Mouse (Mus musculus): ENCODE measurements around the gene Msl2.

The Msl2 gene

DNA sequence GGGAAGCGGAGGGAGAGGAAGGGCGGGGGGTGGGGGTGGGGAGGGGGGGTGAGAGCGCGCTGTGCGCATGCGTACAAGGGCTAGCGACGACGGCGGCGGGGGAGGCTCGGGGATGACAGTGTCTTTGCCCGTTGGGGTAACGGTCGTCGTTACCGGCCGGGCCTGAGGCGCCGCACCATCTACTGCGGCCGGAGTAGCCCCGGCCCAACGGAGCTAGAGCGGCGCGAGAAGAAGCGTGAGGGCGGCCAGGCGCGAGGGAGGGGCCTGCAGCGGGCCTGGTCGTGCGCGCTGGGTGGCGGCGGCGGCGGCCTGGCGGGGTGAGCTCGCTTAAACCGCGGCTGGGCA is at the start of gene Msl2:
Msl2 (plus strand) TSS at position 115 of the 345 bp plus-strand sequence.
- DNase-seq (ENCODE audit: low spot score), result no peak

GRCm38 (mm10) chr9:101033761-101034447 is 40.0 kb upstream of the Msl2 start:
- peak; percentile 40 for DNase-seq (ENCODE audit: low spot score)

DNA sequence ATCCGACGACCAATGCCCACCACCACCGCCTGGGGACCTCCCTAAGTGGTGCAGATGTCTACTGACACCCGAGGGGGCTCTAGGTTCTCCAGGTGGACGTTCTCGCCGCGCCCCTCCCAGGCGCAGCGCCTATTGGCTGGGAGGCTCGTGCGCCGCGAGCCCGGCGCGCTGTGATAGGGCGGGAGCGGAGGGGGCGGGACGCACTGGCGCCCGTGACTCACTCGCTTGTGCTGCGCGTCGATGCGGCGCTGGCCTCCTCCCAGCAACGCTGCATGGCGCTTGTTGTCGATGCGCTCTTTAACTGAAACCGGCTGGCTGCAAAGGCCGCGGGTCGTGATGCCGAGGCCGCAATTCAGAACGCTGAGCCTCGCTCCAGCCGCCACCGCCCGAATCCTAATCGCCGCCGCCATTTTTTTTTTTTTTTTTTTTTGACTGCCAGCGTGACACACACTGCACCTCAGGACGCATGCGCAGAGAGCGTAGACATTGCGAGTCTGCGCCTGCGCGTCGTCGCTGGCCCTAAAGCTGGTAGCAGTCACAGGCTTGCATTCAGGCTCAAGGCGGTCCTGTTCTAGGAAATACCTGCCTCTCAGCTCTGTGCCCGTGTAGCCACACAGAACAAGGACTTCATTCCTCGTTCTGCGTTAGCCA is 39.3 kb upstream of the Msl2 start, which contains the start of gene Pccb:
Pccb (minus strand) TSS at position 451 of the 651 bp plus-strand sequence.
- peak; percentile 99 for DNase-seq (ENCODE audit: low spot score)

DNA sequence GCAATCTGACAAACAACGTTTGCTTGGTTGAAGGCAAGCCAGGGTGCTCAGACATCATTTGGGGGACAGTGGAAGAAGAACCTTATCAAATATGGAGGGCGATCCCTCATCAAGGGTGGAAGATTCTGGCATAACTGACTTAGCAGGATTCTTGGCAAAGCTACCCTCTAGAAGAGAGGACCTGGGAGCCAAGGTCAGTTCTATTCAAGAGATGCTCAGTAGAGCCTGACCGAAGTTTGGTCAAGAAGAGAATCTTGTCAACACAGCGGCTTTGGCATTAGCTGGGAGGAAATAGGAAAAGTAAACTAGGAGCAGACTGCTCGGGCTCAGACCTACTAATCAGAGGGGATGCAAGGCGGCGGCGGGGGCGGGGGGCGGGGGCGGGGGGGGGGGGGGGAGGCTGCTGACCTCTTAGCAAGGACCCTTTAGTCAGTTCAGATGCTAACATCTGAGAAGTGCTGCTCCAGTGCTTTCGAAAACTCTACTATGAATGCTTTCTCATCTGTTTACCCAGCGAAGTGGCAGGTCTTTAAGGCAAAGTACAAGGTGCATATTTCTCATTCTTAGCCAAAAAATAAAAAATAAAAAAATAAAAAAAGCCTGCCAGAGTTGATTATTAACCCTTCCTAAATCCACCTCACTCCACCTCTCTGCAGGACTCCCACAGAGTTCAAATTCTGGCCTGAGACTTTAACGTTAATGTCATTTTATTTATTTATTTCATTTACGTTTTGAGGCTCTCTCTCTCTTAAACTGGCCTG is 37.9 kb upstream of the Msl2 start:
- no peak for DNase-seq (ENCODE audit: low spot score)

DNA sequence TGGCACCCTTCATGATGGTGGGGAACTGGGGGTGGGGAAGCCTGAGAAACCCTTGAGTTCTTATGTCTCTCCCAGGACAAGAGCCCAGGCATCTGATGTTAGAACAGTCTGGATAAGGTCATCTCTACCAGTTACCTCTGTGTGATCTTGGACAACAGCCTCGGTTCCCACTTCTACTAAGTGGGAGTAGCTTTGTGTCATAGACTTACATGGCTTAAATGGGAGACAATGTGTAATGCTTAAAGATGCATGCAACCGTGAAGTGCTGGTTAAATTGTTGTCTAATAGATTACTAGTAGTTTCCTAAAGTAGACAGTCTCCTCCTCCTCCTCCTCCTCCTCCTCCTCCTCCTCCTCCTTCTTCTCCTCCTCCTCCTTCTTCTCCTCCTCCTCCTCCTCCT is 37.0 kb upstream of the Msl2 start:
- no peak for DNase-seq (ENCODE audit: low spot score)

DNA sequence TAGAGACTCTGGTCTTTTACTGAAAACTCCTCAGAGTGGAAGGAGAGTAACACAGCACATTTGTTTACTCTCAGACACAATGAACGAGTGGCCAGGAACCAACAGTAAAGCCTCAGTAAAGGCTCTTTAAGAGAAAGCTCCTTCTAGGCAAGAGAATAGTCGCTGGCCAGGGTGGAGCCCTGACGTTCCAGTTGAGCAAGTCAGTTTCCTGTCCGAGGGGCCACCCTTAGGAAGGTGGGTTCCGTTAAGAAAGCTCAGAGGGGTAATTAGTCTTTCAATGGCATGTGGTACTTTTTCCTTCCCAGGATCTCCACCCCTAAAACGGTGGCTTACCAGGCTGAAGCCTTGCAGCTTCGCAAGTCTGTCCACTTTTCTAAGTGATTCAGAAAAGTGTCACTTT is 36.5 kb upstream of the Msl2 start:
- DNase-seq (ENCODE audit: low spot score), result no peak

DNA sequence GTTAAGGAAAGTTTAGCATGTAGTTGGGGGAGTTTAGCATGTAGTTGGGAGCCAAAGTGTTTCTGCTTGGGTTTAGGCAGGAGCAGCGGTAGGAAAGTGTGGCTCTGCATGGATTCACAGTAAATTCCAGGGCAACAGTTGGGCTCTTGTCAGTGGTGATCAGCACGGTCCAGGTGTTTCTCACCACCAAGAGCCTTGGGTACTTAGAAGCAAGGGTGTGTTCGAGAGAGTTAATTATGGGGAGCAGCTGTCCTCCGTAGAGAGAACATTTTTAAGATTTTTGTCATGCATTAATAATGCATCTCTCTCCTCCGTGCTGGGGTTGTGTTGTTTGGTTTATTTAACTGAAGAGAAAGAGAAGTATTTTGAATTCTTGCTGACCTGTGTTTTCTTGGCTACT is 35.3 kb upstream of the Msl2 start:
- no peak for DNase-seq (ENCODE audit: low spot score)

GRCm38 (mm10) chr9:101041508-101041907 is 32.4 kb upstream of the Msl2 start:
- no peak for DNase-seq (ENCODE audit: low spot score)

DNA sequence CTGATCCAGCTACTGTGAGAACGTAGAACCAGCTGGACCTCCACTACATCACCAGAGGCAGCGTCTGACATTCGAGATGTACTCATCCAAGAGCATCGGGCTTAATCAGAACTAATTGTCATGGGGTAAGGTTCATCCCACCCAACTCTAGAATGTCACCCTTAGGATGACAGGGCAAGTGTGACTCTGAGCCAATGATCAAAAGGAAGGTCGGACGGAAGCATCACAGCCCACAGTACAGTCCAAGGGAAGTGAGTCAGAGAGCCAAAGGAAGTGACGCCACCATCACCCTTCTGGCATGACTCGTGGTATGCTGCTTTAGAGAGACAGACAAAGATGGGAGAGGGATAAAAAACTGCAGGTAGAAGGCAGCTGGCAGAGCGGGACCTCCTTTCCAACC is 31.7 kb upstream of the Msl2 start:
- no peak for DNase-seq (ENCODE audit: low spot score)

- DNase-seq (ENCODE audit: low spot score), result peak; percentile 17
Measured at GRCm38 (mm10) chr9:101045710-101046338, 28.1 kb upstream of the Msl2 start.

DNA sequence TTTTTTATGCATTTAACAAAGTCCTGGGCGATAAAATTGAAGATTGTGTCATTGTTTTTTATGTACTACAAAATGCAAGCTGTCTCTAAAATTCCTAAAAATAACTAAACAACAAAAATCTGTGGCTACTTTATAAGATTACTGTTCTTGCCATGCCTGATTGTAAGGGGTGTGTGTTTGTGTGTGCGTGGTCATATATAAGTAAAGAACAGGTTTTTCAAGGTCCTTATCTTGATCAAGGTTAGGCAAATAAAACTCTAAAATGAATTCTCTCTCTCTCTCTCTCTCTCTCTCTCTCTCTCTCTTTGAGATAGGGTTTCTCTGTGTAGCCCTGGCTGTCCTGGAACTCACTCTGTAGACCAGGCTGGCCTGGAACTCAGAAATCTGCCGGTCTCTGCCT is 21.9 kb upstream of the Msl2 start:
- no peak for DNase-seq (ENCODE audit: low spot score)

- no peak for DNase-seq (ENCODE audit: low spot score)
Measured at GRCm38 (mm10) chr9:101052691-101053090, 21.2 kb upstream of the Msl2 start.

- DNase-seq (ENCODE audit: low spot score), result no peak
Measured at GRCm38 (mm10) chr9:101053279-101053678, 20.6 kb upstream of the Msl2 start.

DNA sequence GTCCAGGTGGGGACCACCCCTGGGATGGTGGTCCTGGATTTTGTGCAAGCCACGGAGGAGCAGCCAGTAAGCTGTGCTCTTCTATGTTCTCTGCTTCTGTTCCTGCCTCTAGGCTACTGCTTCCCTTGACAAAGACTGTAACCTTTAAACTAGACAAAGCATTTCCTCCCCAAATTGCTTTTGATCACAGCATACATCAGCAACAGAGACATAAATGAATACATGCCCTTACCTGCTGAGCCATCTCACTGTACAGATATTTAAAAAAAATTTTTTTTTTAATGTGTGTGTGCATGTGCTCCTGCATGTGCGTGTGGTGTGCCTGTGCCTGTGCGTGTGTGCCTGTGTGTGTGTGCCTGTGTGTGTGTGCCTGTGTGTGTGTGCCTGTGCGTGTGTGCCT is 16.7 kb upstream of the Msl2 start:
- DNase-seq (ENCODE audit: low spot score), result no peak

DNA sequence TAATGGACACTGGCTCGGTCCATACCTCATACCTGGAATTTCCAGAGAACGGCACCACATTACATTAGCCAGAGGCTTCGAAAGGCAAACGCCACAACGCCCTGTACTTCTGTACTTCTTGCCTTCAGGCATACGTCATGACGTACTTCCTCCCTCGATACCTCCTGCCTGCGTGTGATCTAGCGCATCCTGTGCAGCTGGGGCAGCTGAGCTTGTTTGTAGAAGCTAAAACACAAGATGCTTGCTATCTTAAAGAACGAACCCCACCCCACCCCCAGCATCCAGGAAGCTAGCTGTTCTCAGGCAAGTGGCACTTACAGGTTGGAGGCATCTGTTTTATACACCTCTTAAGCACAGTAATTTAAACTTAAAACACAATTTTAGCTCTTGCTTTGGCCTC is 12.9 kb upstream of the Msl2 start:
- no peak for DNase-seq (ENCODE audit: low spot score)

DNA sequence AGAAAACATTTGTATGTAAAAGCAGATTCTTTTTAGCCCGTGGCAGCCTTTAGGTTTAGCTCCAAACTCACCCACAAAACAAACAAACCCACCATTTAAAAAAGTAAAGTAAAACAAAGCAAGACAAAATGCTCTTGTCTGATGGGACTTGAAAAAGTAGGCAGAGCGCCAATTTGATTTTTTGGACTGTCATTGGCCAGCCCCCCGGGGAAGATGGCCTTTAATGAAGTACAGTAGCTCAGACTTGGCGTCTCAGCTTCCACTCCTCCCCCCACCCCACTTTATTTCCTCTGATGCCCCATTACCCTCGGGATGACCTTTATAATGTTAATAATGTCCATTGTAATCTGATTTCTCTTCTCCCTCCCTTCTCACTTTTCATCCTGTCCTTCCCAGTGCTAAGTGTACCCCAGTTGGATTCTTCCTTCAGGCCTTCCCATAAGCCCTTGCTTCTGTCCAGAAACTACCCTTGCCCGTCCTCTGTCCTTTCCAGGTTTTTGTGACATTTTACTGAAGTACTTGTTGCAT is 11.6 kb upstream of the Msl2 start:
- DNase-seq (ENCODE audit: low spot score), result no peak

DNA sequence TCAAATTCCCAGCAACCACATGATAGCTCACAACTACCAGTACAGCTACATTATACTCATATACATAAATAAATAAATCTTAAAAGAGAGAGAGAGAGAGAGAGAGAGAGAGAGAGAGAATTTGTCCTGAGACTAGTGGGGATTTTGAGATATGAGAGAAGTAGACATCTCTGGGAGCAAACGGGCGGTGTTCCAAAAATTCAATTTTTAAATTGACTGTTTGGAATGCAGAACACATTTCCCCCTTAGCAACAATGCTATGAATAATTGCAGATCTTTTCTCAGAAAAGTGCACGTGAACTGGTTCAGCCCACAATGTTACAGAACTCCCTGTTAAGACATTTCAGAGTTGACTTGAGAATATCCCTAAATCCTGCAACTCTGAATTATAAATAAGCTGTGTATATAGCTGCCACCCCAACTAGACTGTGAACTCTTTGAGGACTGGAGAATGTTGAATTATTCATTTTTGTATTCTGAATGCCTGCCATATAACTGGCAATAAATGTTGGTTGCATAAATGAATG is 8.8 kb upstream of the Msl2 start:
- no peak for DNase-seq (ENCODE audit: low spot score)

DNA sequence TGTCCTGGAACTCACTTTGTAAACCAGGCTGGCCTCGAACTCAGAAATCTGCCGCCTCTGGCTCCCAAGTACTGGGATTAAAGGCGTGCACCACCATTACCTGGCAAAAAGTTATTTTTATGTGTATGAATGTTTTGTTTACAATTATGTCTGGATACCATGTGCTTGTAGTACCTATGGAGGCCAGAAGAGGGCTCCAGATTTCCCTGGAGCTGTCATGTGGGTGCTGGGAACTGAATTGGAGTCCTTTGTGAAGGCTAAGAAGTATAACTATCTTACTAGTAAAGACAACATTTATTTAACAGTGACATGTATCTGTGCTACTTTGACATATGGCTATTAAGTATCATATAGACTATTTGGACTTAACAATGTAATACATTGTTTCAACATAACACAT is 4.1 kb upstream of the Msl2 start:
- no peak for DNase-seq (ENCODE audit: low spot score)

GRCm38 (mm10) chr9:101072506-101072905 is 1.4 kb upstream of the Msl2 start:
- no peak for DNase-seq (ENCODE audit: low spot score)

GRCm38 (mm10) chr9:101073041-101073986 is 587 bp upstream of the Msl2 start:
- DNase-seq (ENCODE audit: low spot score), result peak; percentile 98
